Comparison of ENCODE assay signal across 16 mouse cellular contexts in the genomic region with DNA sequence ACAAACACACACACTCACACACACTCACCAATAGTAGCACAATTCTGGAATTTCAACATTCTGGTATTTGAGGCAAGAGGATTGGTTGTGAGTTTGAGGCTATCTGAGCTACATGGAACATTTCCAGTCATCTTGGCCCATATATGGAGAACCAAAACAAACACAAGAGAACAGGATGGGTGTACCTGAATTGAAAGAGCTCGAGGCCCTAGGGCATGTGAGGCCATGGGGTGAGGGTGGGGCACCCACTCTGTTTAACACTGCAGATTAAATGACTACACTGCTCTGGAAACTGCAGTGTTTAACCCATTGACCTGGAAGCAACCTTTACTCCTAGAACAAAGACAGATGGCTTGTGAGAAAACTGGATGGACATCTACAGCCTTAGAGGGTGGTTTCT. TPM values are rescaled to one million over a fixed set of nuclear protein-coding genes. Genes with fewer than 3 reads are reported as not detected.
A peak's percentile ranks its signal among the peaks of the same experiment; 100 is the strongest.
DNase-seq lines count a peak whose midpoint lies in the region; ATAC-seq and TF ChIP-seq lines count a peak whose summit lies in the region.
"Had no signal": no experiment of that assay in that cellular context is flagged by ENCODE, and none has a peak within 500 bp of the region (broad histone marks: within the 10 kb centered on the region; RNA-seq: fewer than 3 reads in every experiment).

No protein-coding gene starts in this region.

- 0 out of 2 replicates have a peak, but pooled peaks have one; percentile 45 for ATAC-seq in heart, embryonic 12.5 days (ENCODE audit: insufficient number of reproducible peaks, low FRiP score)
- 0 out of 2 replicates have a peak, but pooled peaks have one; percentile 47 for ATAC-seq in intestine, postnatal 0 days
- ATAC-seq in stomach, embryonic 16.5 days (ENCODE audit: insufficient read depth, low FRiP score) = peak; percentile 75; the same call in 1 of the 2 replicates
- ATAC-seq: forebrain, embryonic 13.5 days had no signal

- intact Hi-C loops in heart, postnatal 10 days (cut with DNase I) = no loop called here

- H3K27me3 ChIP-seq in heart, embryonic 12.5 days (replicated peaks) = no peaks in the 10 kb centered on the region
- H3K27me3 ChIP-seq in testis, adult 2 months (ENCODE audit: control insufficient read depth, insufficient read depth, low read length) = no peaks in the 10 kb centered on the region
- no peaks in the 10 kb centered on the region for H3K27me3 ChIP-seq in intestine, postnatal 0 days (replicated peaks; ENCODE audit: control insufficient read depth, insufficient read depth, low read length)
- no peaks in the 10 kb centered on the region for H3K27me3 ChIP-seq in stomach, embryonic 16.5 days (ENCODE audit: control insufficient read depth, insufficient read depth, low read length)
- H3K27me3 ChIP-seq: forebrain, embryonic 13.5 days; hindbrain, embryonic 15.5 days; limb, embryonic 15.5 days had no signal

- WGBS in heart, embryonic 12.5 days = 39% methylated on average over 1 of the region's 1 CpGs
- WGBS in intestine, postnatal 0 days = 5% methylated on average over 1 of the region's 1 CpGs
- WGBS in stomach, embryonic 16.5 days = 12% methylated on average over 1 of the region's 1 CpGs

- H3K4me2 ChIP-seq in heart, embryonic 12.5 days = no peak overlapping the region
- H3K4me2 ChIP-seq in intestine, postnatal 0 days (replicated peaks; ENCODE audit: low read depth) = no peak overlapping the region
- no peak overlapping the region for H3K4me2 ChIP-seq in stomach, embryonic 16.5 days (ENCODE audit: low read depth, low read length)
- H3K4me2 ChIP-seq: forebrain, embryonic 13.5 days; hindbrain, embryonic 15.5 days; limb, embryonic 15.5 days had no signal

- no peak overlapping the region for H3K9ac ChIP-seq in heart, embryonic 12.5 days
- no peak overlapping the region for H3K9ac ChIP-seq in intestine, postnatal 0 days (ENCODE audit: low read depth, low read length)
- no peak overlapping the region for H3K9ac ChIP-seq in stomach, embryonic 16.5 days (ENCODE audit: low read length)
- H3K9ac ChIP-seq: forebrain, embryonic 13.5 days; hindbrain, embryonic 15.5 days; limb, embryonic 15.5 days had no signal

- no peaks in the 10 kb centered on the region for H3K9me3 ChIP-seq in heart, embryonic 12.5 days (replicated peaks)
- H3K9me3 ChIP-seq in intestine, postnatal 0 days (ENCODE audit: control insufficient read depth) = no peaks in the 10 kb centered on the region
- no peaks in the 10 kb centered on the region for H3K9me3 ChIP-seq in stomach, embryonic 16.5 days (replicated peaks; ENCODE audit: control insufficient read depth, low read length)
- H3K9me3 ChIP-seq: forebrain, embryonic 13.5 days; hindbrain, embryonic 15.5 days; limb, embryonic 15.5 days had no signal

- H3K27ac ChIP-seq in heart, embryonic 12.5 days (ENCODE audit: poor library complexity, severe bottlenecking) = no peak overlapping the region
- H3K27ac ChIP-seq in testis, adult 2 months (ENCODE audit: control insufficient read depth, insufficient read depth, low read depth, low read length) = no peak overlapping the region
- no peak overlapping the region for H3K27ac ChIP-seq in intestine, postnatal 0 days (ENCODE audit: low read depth, low read length)
- H3K27ac ChIP-seq in stomach, embryonic 16.5 days (ENCODE audit: low read length) = no peak overlapping the region
- H3K27ac ChIP-seq: forebrain, embryonic 13.5 days; gastrocnemius, adult 2 months; hindbrain, embryonic 15.5 days; limb, embryonic 15.5 days had no signal

- no peak overlapping the region for H3K4me3 ChIP-seq in heart, embryonic 12.5 days
- peak overlapping the region; percentile 59 for H3K4me3 ChIP-seq in testis, adult 2 months (ENCODE audit: control insufficient read depth, low read depth, low read length)
- H3K4me3 ChIP-seq in intestine, postnatal 0 days (ENCODE audit: low read depth, low read length) = no peak overlapping the region
- H3K4me3 ChIP-seq in stomach, embryonic 16.5 days (replicated peaks; ENCODE audit: low read length) = no peak overlapping the region
- H3K4me3 ChIP-seq: forebrain, embryonic 13.5 days; gastrocnemius, adult 2 months; hindbrain, embryonic 15.5 days; limb, embryonic 15.5 days had no signal

- TF ChIP-seq POLR2A in testis, adult 2 months (IDR thresholded peaks at IDR 0.05; ENCODE audit: control insufficient read depth, low read depth, low read length) = no peak

- no peak for TF ChIP-seq CTCF in testis, adult 2 months (IDR thresholded peaks at IDR 0.05; ENCODE audit: control insufficient read depth, insufficient read depth, insufficient replicate concordance, low read depth, low read length)
- no peak for TF ChIP-seq CTCF in intestine, postnatal 0 days (IDR thresholded peaks at IDR 0.05; ENCODE audit: low read depth)

- no peaks in the 10 kb centered on the region for H3K36me3 ChIP-seq in heart, embryonic 12.5 days
- H3K36me3 ChIP-seq in testis, adult 2 months (ENCODE audit: control insufficient read depth, insufficient read depth, low read length) = no peaks in the 10 kb centered on the region
- H3K36me3 ChIP-seq in intestine, postnatal 0 days (ENCODE audit: control insufficient read depth, insufficient read depth) = no peaks in the 10 kb centered on the region
- H3K36me3 ChIP-seq in stomach, embryonic 16.5 days (ENCODE audit: control insufficient read depth, insufficient read depth, low read length) = no peaks in the 10 kb centered on the region
- H3K36me3 ChIP-seq: hindbrain, embryonic 15.5 days; limb, embryonic 15.5 days had no signal

- H3K4me1 ChIP-seq in heart, embryonic 12.5 days (replicated peaks) = no peaks in the 10 kb centered on the region
- H3K4me1 ChIP-seq in testis, adult 2 months (ENCODE audit: control insufficient read depth, insufficient read depth, low read length) = peaks cover 2% of the 10 kb centered on the region; the same call in 1 of the 2 replicates
- no peaks in the 10 kb centered on the region for H3K4me1 ChIP-seq in intestine, postnatal 0 days (replicated peaks; ENCODE audit: control insufficient read depth, insufficient read depth, low read length)
- no peaks in the 10 kb centered on the region for H3K4me1 ChIP-seq in stomach, embryonic 16.5 days (ENCODE audit: control insufficient read depth, insufficient read depth, low read length)
- H3K4me1 ChIP-seq: forebrain, embryonic 13.5 days; hindbrain, embryonic 15.5 days; limb, embryonic 15.5 days had no signal

- DNase-seq in heart, postnatal 10 days = no peak
- DNase-seq in testis, postnatal 14 days (ENCODE audit: low spot score) = no peak
- DNase-seq in gastrocnemius, adult 18-20 months (ENCODE audit: low spot score) = no peak
- no peak for DNase-seq in frontal cortex, postnatal 25 days (ENCODE audit: low spot score in 2 of 2)
- DNase-seq: cerebellum, postnatal 14 days; gastrocnemius, adult 2 months; heart, postnatal 14 days; midbrain, embryonic 14.5 days; right cerebral cortex, postnatal 4 days had no signal

RNA-seq across cellular contexts. Expression of gene Golph3, which starts 8.0 kb away (rescaled TPM):
- polyA plus RNA-seq in heart, embryonic 12.5 days (2016; fragmentation: Nextera tagmentation; extraction: Ambion mirVana) = 92.2 and 92.5 TPM in 2 replicates
- 10 to 100 TPM; 87.3 to 98.4 TPM for total RNA-seq in heart, postnatal 10 days (2021)
- 33.9 and 36.3 TPM in 2 replicates for polyA plus RNA-seq in testis, adult 2 months (2012; rRNA removed)
- polyA plus RNA-seq in intestine, postnatal 0 days (2015; fragmentation: Nextera tagmentation; extraction: Ambion mirVana) = 67.9 and 70.0 TPM in 2 replicates
- polyA plus RNA-seq in stomach, embryonic 16.5 days (2015; fragmentation: Nextera tagmentation; extraction: Ambion mirVana) = 70.8 and 73.8 TPM in 2 replicates
- 10 to 100 TPM; 70.2 to 77.9 TPM for total RNA-seq in gastrocnemius, adult 18-20 months (2021)

RNA-seq across cellular contexts. Expression of gene 1810049J17Rik, which starts 8.4 kb away (rescaled TPM):
- polyA plus RNA-seq in heart, embryonic 12.5 days (2016; fragmentation: Nextera tagmentation; extraction: Ambion mirVana) = 0.50 and 0.73 TPM in 2 replicates
- under 1 TPM in 1 of 2 experiments, not detected in 1; 0.65 TPM for total RNA-seq in heart, postnatal 10 days (2021)
- 1.8 and 2.4 TPM in 2 replicates for polyA plus RNA-seq in testis, adult 2 months (2012; rRNA removed)
- polyA plus RNA-seq in intestine, postnatal 0 days (2015; fragmentation: Nextera tagmentation; extraction: Ambion mirVana) = 6.5 and 6.9 TPM in 2 replicates
- polyA plus RNA-seq in stomach, embryonic 16.5 days (2015; fragmentation: Nextera tagmentation; extraction: Ambion mirVana) = 0.75 TPM in 1 of 2 replicates, not detected in the other
- under 1 TPM; 0.76 to 0.78 TPM for total RNA-seq in gastrocnemius, adult 18-20 months (2021)
- total RNA-seq: gastrocnemius, adult 2 months had no signal
- polyA plus RNA-seq: forebrain, embryonic 13.5 days had no signal
